Mouse (Mus musculus): ENCODE results near the gene Large2. TPM values are rescaled to one million over a fixed set of nuclear protein-coding genes. Genes with fewer than 3 reads are reported as not detected.
A peak's percentile ranks its signal among the peaks of the same experiment; 100 is the strongest.

The Large2 gene
- polyA plus RNA-seq, 1 experiment from 2014 or later: 2.4 TPM

GRCm38 (mm10) chr2:92389645-92390044 is 15.0 kb upstream of the Large2 start:
- 11% methylated on average over 10 of the region's 10 CpGs for WGBS (ENCODE audit: insufficient replicate concordance)
- Histone ChIP-seq H3K27ac (replicated peaks) (no peak overlapping the region), H3K9me3 (replicated peaks) (no peaks in the 10 kb centered on the region), H3K4me2 (peak overlapping the region; percentile 64), H3K27me3 (peaks cover 85% of the 10 kb centered on the region), H3K36me3 (replicated peaks) (no peaks in the 10 kb centered on the region), H3K9ac (no peak overlapping the region), H3K4me1 (replicated peaks) (peaks cover 24% of the 10 kb centered on the region), H3K4me3 (replicated peaks) (peak overlapping the region; percentile 48)
- no peak for ATAC-seq (ENCODE audit: insufficient read depth)

GRCm38 (mm10) chr2:92388891-92389641 is 14.4 kb upstream of the Large2 start:
- Histone ChIP-seq H3K36me3 (replicated peaks) (no peaks in the 10 kb centered on the region), H3K4me1 (replicated peaks) (peaks cover 24% of the 10 kb centered on the region), H3K4me2 (peak overlapping the region; percentile 64), H3K4me3 (replicated peaks) (peak overlapping the region; percentile 48), H3K9ac (no peak overlapping the region), H3K27me3 (peaks cover 80% of the 10 kb centered on the region), H3K9me3 (replicated peaks) (no peaks in the 10 kb centered on the region), H3K27ac (replicated peaks) (no peak overlapping the region)
- ATAC-seq (ENCODE audit: insufficient read depth): peak; percentile 35
- WGBS (ENCODE audit: insufficient replicate concordance): 1% methylated on average over 58 of the region's 62 CpGs

- no peak for ATAC-seq (ENCODE audit: insufficient read depth)
- H3K4me3 ChIP-seq (replicated peaks): no peak overlapping the region
- peaks cover 24% of the 10 kb centered on the region for H3K4me1 ChIP-seq (replicated peaks)
- H3K27me3 ChIP-seq: peaks cover 70% of the 10 kb centered on the region
- H3K9ac ChIP-seq: no peak overlapping the region
- no peak overlapping the region for H3K4me2 ChIP-seq
- no peaks in the 10 kb centered on the region for H3K9me3 ChIP-seq (replicated peaks)
- H3K36me3 ChIP-seq (replicated peaks): no peaks in the 10 kb centered on the region
- H3K27ac ChIP-seq (replicated peaks): no peak overlapping the region
- 51% methylated on average over 3 of the region's 3 CpGs for WGBS (ENCODE audit: insufficient replicate concordance)
Observed at GRCm38 (mm10) chr2:92388081-92388517, 13.4 kb upstream of the Large2 start.

DNA sequence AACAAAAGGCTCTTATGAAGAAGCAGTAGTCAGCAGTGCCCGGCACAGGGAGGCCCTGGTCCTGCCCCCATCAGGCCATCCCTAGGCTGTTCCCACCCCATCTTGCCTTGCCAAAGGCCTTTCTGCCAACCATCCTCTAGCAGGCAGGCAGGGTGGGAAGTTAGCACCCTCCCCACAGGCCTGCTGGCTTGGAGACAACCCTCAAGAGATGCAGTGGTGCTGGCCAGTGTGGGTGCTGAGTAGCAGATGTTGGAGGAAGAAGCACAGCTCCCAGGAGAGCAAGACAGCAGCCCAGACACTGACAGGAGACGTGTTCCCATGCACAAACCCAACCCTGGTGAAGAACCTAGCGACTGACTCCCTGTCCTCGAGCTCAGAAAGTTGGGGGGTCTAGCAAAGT is 13.0 kb upstream of the Large2 start:
- peaks cover 65% of the 10 kb centered on the region for H3K27me3 ChIP-seq
- 51% methylated on average over 4 of the region's 4 CpGs for WGBS (ENCODE audit: insufficient replicate concordance)

DNA sequence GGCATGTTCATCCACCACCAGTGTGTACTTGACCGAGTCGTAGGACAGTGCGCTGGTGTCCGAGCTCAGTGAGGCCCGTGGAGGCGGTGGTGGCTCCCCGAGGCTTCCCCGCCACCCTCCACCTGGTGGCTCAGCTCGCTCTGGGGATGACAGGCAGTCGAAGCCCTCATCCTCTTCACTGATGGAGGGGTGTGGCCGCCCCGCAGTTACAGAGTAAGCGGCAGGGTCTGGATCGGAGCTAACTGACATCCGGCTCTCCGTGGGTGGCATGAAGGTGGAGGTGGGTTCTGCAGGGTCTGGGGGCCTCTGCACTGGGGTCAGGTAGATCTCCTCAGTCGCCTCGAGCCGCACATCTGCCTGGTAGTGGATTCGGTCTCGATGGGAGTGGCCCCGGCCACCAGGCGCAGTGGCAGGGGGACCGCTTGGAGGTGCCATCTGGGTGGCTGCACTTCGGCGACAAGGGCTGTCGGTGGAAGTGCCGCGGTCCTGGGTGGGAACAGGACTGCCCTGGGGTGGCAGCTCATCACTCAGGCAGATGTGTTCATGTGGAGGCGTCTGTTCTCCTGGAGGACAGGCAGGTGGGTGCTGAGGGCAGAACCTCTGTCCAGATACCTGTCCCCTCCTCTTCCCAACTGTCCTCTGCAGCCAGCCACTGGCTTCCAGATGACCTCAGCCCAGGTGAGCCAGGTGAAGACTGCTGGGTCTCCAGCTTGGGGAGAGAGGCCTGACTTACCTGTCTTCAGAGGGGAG is 12.3 kb upstream of the Large2 start:
- 75% methylated on average over 30 of the region's 30 CpGs for WGBS (ENCODE audit: insufficient replicate concordance)
- Histone ChIP-seq H3K36me3 (replicated peaks) (peaks cover 5% of the 10 kb centered on the region; the same call in 1 of the 2 replicates), H3K4me2 (no peak overlapping the region), H3K9ac (no peak overlapping the region), H3K9me3 (replicated peaks) (no peaks in the 10 kb centered on the region), H3K4me3 (replicated peaks) (no peak overlapping the region), H3K4me1 (replicated peaks) (peaks cover 17% of the 10 kb centered on the region), H3K27me3 (peaks cover 59% of the 10 kb centered on the region), H3K27ac (replicated peaks) (no peak overlapping the region)
- no peak for ATAC-seq (ENCODE audit: insufficient read depth)

More for the DNA sequence above, 13.0 kb upstream of the Large2 start:
- Histone ChIP-seq H3K9ac (no peak overlapping the region), H3K9me3 (replicated peaks) (no peaks in the 10 kb centered on the region), H3K36me3 (replicated peaks) (no peaks in the 10 kb centered on the region), H3K4me3 (replicated peaks) (no peak overlapping the region), H3K4me2 (no peak overlapping the region), H3K4me1 (replicated peaks) (peaks cover 24% of the 10 kb centered on the region), H3K27ac (replicated peaks) (no peak overlapping the region)
- ATAC-seq (ENCODE audit: insufficient read depth): no peak

DNA sequence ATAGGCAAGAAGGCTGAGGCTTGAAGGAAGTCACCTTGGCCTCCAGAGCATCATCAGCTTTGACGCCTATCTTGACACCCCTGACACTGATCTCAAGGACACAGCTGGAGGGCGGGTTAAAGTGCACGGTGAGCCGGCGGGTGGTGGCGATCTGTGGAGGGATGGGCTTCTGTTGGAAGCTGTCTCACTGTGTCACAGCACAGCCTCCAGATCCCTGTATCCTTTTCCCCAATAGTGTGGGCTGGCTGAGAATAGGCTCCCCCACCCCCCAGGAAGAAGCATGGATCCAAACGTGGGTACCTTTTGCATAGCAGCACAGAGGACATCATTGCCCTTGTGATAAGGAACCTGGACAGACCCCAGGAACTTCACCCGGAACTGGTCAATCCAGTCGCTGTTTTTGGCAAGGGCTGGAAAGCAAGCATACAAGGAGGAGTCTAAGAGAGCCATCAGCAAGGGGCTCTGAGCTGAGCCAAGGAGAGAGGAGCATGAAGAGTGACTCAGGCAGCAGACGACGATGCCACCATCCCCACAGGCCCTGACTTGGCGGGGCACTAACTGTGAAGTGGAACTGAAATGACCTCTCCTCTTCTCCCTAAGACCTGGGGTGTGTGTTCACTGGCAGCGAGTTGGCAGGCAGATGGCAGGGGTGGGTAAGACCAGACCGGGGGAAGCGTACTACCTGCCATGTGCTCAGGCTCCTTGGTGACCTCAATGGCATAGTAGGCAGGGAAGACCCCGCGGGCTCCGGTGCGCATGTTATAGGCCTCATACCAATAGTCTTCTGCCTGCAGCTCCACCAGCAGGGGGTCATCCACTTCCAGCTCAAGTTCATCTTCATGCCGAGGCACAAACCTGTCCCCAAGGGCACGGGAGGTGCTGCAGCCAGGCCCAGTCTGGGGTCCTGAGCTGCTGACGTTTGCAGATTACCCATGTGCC is 10.7 kb upstream of the Large2 start:
- Histone ChIP-seq H3K4me2 (no peak overlapping the region), H3K27me3 (peaks cover 43% of the 10 kb centered on the region), H3K36me3 (replicated peaks) (peaks cover 22% of the 10 kb centered on the region), H3K9ac (no peak overlapping the region), H3K4me3 (replicated peaks) (no peak overlapping the region), H3K4me1 (replicated peaks) (peaks cover 11% of the 10 kb centered on the region), H3K9me3 (replicated peaks) (no peaks in the 10 kb centered on the region), H3K27ac (replicated peaks) (no peak overlapping the region)
- 63% methylated on average over 22 of the region's 22 CpGs for WGBS (ENCODE audit: insufficient replicate concordance)
- no peak for ATAC-seq (ENCODE audit: insufficient read depth)

- WGBS (ENCODE audit: insufficient replicate concordance): 50% methylated on average over 4 of the region's 4 CpGs
- H3K27me3 ChIP-seq: peaks cover 30% of the 10 kb centered on the region
- H3K36me3 ChIP-seq (replicated peaks): peaks cover 34% of the 10 kb centered on the region
- peaks cover 1% of the 10 kb centered on the region for H3K4me1 ChIP-seq (replicated peaks)
- no peaks in the 10 kb centered on the region for H3K9me3 ChIP-seq (replicated peaks)
- H3K9ac ChIP-seq: no peak overlapping the region
- no peak overlapping the region for H3K27ac ChIP-seq (replicated peaks)
- no peak overlapping the region for H3K4me3 ChIP-seq (replicated peaks)
- H3K4me2 ChIP-seq: no peak overlapping the region
- no peak for ATAC-seq (ENCODE audit: insufficient read depth)
Observed at GRCm38 (mm10) chr2:92384101-92384500, 9.4 kb upstream of the Large2 start.

GRCm38 (mm10) chr2:92382759-92383158 is 8.1 kb upstream of the Large2 start:
- no peak for ATAC-seq (ENCODE audit: insufficient read depth)
- Histone ChIP-seq H3K9ac (no peak overlapping the region), H3K27ac (replicated peaks) (no peak overlapping the region), H3K9me3 (replicated peaks) (no peaks in the 10 kb centered on the region), H3K27me3 (peaks cover 17% of the 10 kb centered on the region), H3K36me3 (replicated peaks) (peaks cover 48% of the 10 kb centered on the region), H3K4me3 (replicated peaks) (no peak overlapping the region), H3K4me2 (no peak overlapping the region), H3K4me1 (replicated peaks) (no peaks in the 10 kb centered on the region)
- WGBS (ENCODE audit: insufficient replicate concordance): 66% methylated on average over 4 of the region's 4 CpGs

- no peaks in the 10 kb centered on the region for H3K4me1 ChIP-seq (replicated peaks)
- H3K4me2 ChIP-seq: no peak within 1 kb of the TSS
- ATAC-seq (ENCODE audit: insufficient read depth): no peak
- H3K36me3 ChIP-seq (replicated peaks): peaks cover 55% of the 10 kb centered on the region
- H3K27ac ChIP-seq (replicated peaks): no peak within 1 kb of the TSS
- H3K9ac ChIP-seq: no peak within 1 kb of the TSS
- no peaks in the 10 kb centered on the region for H3K9me3 ChIP-seq (replicated peaks)
- H3K4me3 ChIP-seq (replicated peaks): no peak within 1 kb of the TSS
- WGBS (ENCODE audit: insufficient replicate concordance): 75% methylated on average over 5 of the region's 5 CpGs
- peaks cover 9% of the 10 kb centered on the region for H3K27me3 ChIP-seq
Observed at GRCm38 (mm10) chr2:92381901-92382588, 7.4 kb upstream of the Large2 start, which contains the start of gene 1700029I15Rik. Gene 1700029I15Rik (plus strand): TSS chr2:92382538.

GRCm38 (mm10) chr2:92381161-92381560 is 6.5 kb upstream of the Large2 start:
- Histone ChIP-seq H3K27me3 (peaks cover under 1% of the 10 kb centered on the region; the same call in 1 of the 2 replicates), H3K4me2 (no peak overlapping the region), H3K9ac (no peak overlapping the region), H3K4me1 (replicated peaks) (peaks cover 4% of the 10 kb centered on the region), H3K27ac (replicated peaks) (no peak overlapping the region), H3K4me3 (replicated peaks) (no peak overlapping the region), H3K9me3 (replicated peaks) (no peaks in the 10 kb centered on the region), H3K36me3 (replicated peaks) (peaks cover 56% of the 10 kb centered on the region)
- no peak for ATAC-seq (ENCODE audit: insufficient read depth)
- WGBS (ENCODE audit: insufficient replicate concordance): 77% methylated on average over 5 of the region's 5 CpGs
